Comparison of ENCODE assay signal across 8 mouse cellular contexts in genomic region chr6:149308956-149309932, GRCm38 (mm10). TPM values are rescaled to one million over a fixed set of nuclear protein-coding genes. Genes with fewer than 3 reads are reported as not detected.
DNase-seq lines count a peak whose midpoint lies in the region; ATAC-seq lines count a peak whose summit lies in the region.

Gene Resf1 (plus strand): TSS chr6:149309414.

- H3K27me3 ChIP-seq in hindbrain, embryonic 12.5 days, result no peaks in the 10 kb centered on the region

- H3K4me2 ChIP-seq in hindbrain, embryonic 12.5 days (replicated peaks), result peak within 1 kb of the TSS; percentile 69

- ATAC-seq in hindbrain, embryonic 12.5 days (ENCODE audit: low FRiP score), result peak; percentile 100

- 5% methylated on average over 61 of the region's 61 CpGs for WGBS in hindbrain, embryonic 12.5 days

- peak within 1 kb of the TSS; percentile 86 for H3K9ac ChIP-seq in hindbrain, embryonic 12.5 days

- peaks cover 6% of the 10 kb centered on the region; the same call in 1 of the 2 replicates for H3K9me3 ChIP-seq in hindbrain, embryonic 12.5 days (replicated peaks)

- peak within 1 kb of the TSS; percentile 77 for H3K4me3 ChIP-seq in hindbrain, embryonic 12.5 days

- DNase-seq in MN1 (ENCODE audit: low spot score), result peak; percentile 86
- DNase-seq in cerebellum, adult 9-10 months, result peak; percentile 89
- peak; percentile 68 to 89 for DNase-seq in frontal cortex, adult 2 months (ENCODE audit: extremely low spot score in 1 of 2, low spot score in 1 of 2)
- peak; percentile 86 to 88 for DNase-seq in layer of hippocampus, postnatal 14 days (ENCODE audit: low spot score in 2 of 2)
- DNase-seq in lung, postnatal 14 days, result peak; percentile 90
- peak; percentile 56 for DNase-seq in retina, adult 2 months (ENCODE audit: low read depth, low spot score)
- DNase-seq in thymus, postnatal 36 days, result peak; percentile 87 to 91

- peaks cover 9% of the 10 kb centered on the region for H3K36me3 ChIP-seq in hindbrain, embryonic 12.5 days

- H3K27ac ChIP-seq in hindbrain, embryonic 12.5 days, result peak within 1 kb of the TSS; percentile 98

- peaks cover 16% of the 10 kb centered on the region for H3K4me1 ChIP-seq in hindbrain, embryonic 12.5 days

RNA-seq across cellular contexts. Expression of gene Resf1, which starts in this region (rescaled TPM):
- polyA plus RNA-seq in frontal cortex, adult 2 months (2012; rRNA removed), result 6.3 and 6.7 TPM in 2 replicates
- 36.9 and 50.1 TPM in 2 replicates for polyA plus RNA-seq in hindbrain, embryonic 12.5 days (2016; fragmentation: Nextera tagmentation; extraction: Ambion mirVana)
- 10 to 100 TPM; 14.7 to 15.8 TPM for total RNA-seq in layer of hippocampus, postnatal 14 days (2021)

Comparison
In these comparisons a context has a peak if more than half of its experiments do, and no peak if none do; other contexts are left out.
1. Peak in every context shown above with its lines: DNase-seq, ATAC-seq, H3K4me3 ChIP-seq and H3K27ac ChIP-seq.